Mouse (Mus musculus) thymus, adult 2 months (tissue): ENCODE measurements at regions not wholly inside any gene's neighbourhood (a gene's known extent, or its start where the extent isn't known, plus 50 kb on each side); places are given as distances from the start of the nearest gene placed in this dataset.

ENCODE experiments used
- CTCF ChIP-seq: fragments of 200-500 bp; IDR thresholded peaks from 2 replicates; pipeline ENCODE4 v1.5.1; 2012; ENCODE audit warnings: mild to moderate bottlenecking, control low read depth, low read length, moderate library complexity, borderline replicate concordance; ENCODE audit not compliant: control insufficient read depth, poor library complexity, insufficient read depth; ENCODE audit errors: extremely low read depth
- POLR2A ChIP-seq: fragments of 200-500 bp; IDR thresholded peaks from 2 replicates; pipeline ENCODE4 v1.6.1; 2012; ENCODE audit warnings: mild to moderate bottlenecking, low read length, control low read depth, moderate library complexity; ENCODE audit not compliant: control insufficient read depth, poor library complexity, insufficient read depth; ENCODE audit errors: extremely low read depth

DNA sequence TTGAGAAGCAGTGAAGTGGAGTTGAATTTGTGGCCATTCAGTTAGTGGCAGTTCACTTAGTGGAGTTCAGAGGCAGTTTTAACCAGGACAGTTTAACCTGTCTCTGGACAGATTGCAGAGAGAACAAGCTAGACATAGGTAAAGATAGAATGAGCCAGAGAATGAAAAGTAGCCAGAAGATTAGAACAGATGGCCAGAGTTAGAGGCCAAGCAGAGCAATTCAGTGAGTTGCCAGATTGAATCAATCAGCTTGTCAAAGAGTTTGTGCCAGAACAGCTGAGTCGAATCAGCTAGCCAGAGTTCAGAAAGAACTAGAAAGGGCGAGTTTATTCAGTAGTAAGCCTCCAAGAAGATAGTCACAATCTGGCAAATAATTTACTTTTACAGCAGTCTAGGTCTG lies 174.1 kb upstream of the Ppp6c start:
- no peak for TF ChIP-seq CTCF
- no peak for TF ChIP-seq POLR2A
